Mouse (Mus musculus) hematopoietic stem cell, adult 5-6 weeks (primary cell): Measurements from ENCODE around the gene Slc17a1. TPM values are rescaled to one million over a fixed set of nuclear protein-coding genes. Genes with fewer than 3 reads are reported as not detected.

Experiments
- ATAC-seq, 2 experiments: fragments of 125-278 bp in 1 of 2; replicated peaks in 1 of 2; 2 replicates each; pipeline ENCODE4 v1.8.0; 2016 to 2017; ENCODE audit warnings: inconsistent platforms in 2 of 2, mild to moderate bottlenecking in 2 of 2, moderate number of reproducible peaks in 2 of 2, low read depth in 1 of 2, moderate TSS enrichment in 1 of 2; ENCODE audit not compliant: low FRiP score in 2 of 2, poor library complexity in 2 of 2, severe bottlenecking in 2 of 2, insufficient read depth in 1 of 2, low TSS enrichment in 1 of 2
- total RNA-seq: library from RNA; stranded (forward); fragments of 172-1452, 232-1000 nt; gene quantifications from 2 replicates; pipeline ENCODE4 v1.2.3, GENCODE M21; 2017

Gene Slc17a1
- total RNA-seq, 1 experiment from 2014 or later: not detected

- no peak for ATAC-seq
Observed at GRCm38 (mm10) chr13:23879106-23879505, 11.6 kb downstream of the Slc17a1 start.

- ATAC-seq: peak; percentile 58 to 65; a peak in 3 of 4 replicates
Observed at GRCm38 (mm10) chr13:23879636-23880035, 12.1 kb downstream of the Slc17a1 start.

GRCm38 (mm10) chr13:23885540-23885939 is 18.0 kb downstream of the Slc17a1 start:
- peak; percentile 85 to 95 for ATAC-seq

GRCm38 (mm10) chr13:23887026-23887725 is 19.6 kb downstream of the Slc17a1 start:
- no peak for ATAC-seq

- ATAC-seq: no peak
Observed at GRCm38 (mm10) chr13:23889011-23889605, 21.6 kb downstream of the Slc17a1 start.

- ATAC-seq: no peak
Observed at GRCm38 (mm10) chr13:23892592-23893268, 25.2 kb downstream of the Slc17a1 start.

- no peak for ATAC-seq
Observed at GRCm38 (mm10) chr13:23893269-23893593, 25.7 kb downstream of the Slc17a1 start.

GRCm38 (mm10) chr13:23898242-23898641 is 30.7 kb downstream of the Slc17a1 start:
- peak; percentile 78 to 80 for ATAC-seq

GRCm38 (mm10) chr13:23906906-23907305 is 39.4 kb downstream of the Slc17a1 start:
- no peak for ATAC-seq

- ATAC-seq: peak; percentile 27 to 28; a peak in 2 of 4 replicates
Observed at GRCm38 (mm10) chr13:23910121-23910520, 42.6 kb downstream of the Slc17a1 start.

- ATAC-seq: peak; percentile 42 to 61; a peak in 2 of 4 replicates
Observed at GRCm38 (mm10) chr13:23911335-23911734, 43.8 kb downstream of the Slc17a1 start.

GRCm38 (mm10) chr13:23913791-23914306 is 46.3 kb downstream of the Slc17a1 start:
- ATAC-seq: peak; percentile 51 to 55

- no peak for ATAC-seq
Observed at GRCm38 (mm10) chr13:23914376-23915167, 47.0 kb downstream of the Slc17a1 start, which contains the start of gene Slc17a4. Gene Slc17a4 (minus strand): TSS chr13:23915009.

- ATAC-seq: peak; percentile 27 to 57; a peak in 2 of 4 replicates
Observed at GRCm38 (mm10) chr13:23916132-23916531, 48.6 kb downstream of the Slc17a1 start.

- ATAC-seq: no peak
Observed at GRCm38 (mm10) chr13:23917674-23918073, 50.1 kb downstream of the Slc17a1 start.

GRCm38 (mm10) chr13:23925792-23926191 is 58.2 kb downstream of the Slc17a1 start:
- no peak for ATAC-seq

- no peak for ATAC-seq
Observed at GRCm38 (mm10) chr13:23928637-23929036, 61.1 kb downstream of the Slc17a1 start.
